24 mouse cellular contexts compared by ENCODE assay signal in genomic region chr1:192214666-192215065, GRCm38 (mm10). TPM values are rescaled to one million over a fixed set of nuclear protein-coding genes. Genes with fewer than 3 reads are reported as not detected.
A peak's percentile ranks its signal among the peaks of the same experiment; 100 is the strongest.
DNase-seq lines count a peak whose midpoint lies in the region; ATAC-seq lines count a peak whose summit lies in the region.
"Had no signal": no experiment of that assay in that cellular context is flagged by ENCODE, and none has a peak within 500 bp of the region (broad histone marks: within the 10 kb centered on the region; RNA-seq: fewer than 3 reads in every experiment).

No protein-coding gene starts in this region.

- no peak overlapping the region for H3K27ac ChIP-seq in heart, embryonic 12.5 days (ENCODE audit: poor library complexity, severe bottlenecking)
- H3K27ac ChIP-seq in limb, embryonic 11.5 days (replicated peaks; ENCODE audit: low read depth, low read length): no peak overlapping the region
- no peak overlapping the region for H3K27ac ChIP-seq in limb, embryonic 10.5 days

- peak; percentile 88 for ATAC-seq in frontal cortex, adult (ENCODE audit: low TSS enrichment)
- no peak for ATAC-seq in heart, embryonic 12.5 days (ENCODE audit: insufficient number of reproducible peaks, low FRiP score)
- no peak for ATAC-seq in limb, embryonic 11.5 days (ENCODE audit: insufficient number of reproducible peaks, low FRiP score, low TSS enrichment, low read depth)
- ATAC-seq: activated CD4-positive, CD25-positive, alpha-beta regulatory T cell, adult 4 months; CD4-positive, CD25-positive, alpha-beta regulatory T cell, adult 4 months; Patski had no signal

- DNase-seq in frontal cortex, postnatal 25 days (ENCODE audit: low spot score in 2 of 2): no peak
- DNase-seq in heart, adult 11 months: peak; percentile 70
- DNase-seq in limb, embryonic 11.5 days (ENCODE audit: low spot score): no peak
- no peak for DNase-seq in limb, embryonic 10.5 days (ENCODE audit: low spot score)
- DNase-seq in brain, adult 2 months (ENCODE audit: low read depth, low spot score): peak; percentile 61
- DNase-seq in adrenal gland, adult 2 months: no peak
- DNase-seq: adrenal gland, adult 8-10 months; adrenal gland, postnatal 10 days; adrenal gland, postnatal 14 days; adrenal gland, postnatal 25 days; adrenal gland, postnatal 36 days; B cell, adult 2 months; cerebellum, adult 11 months; cerebellum, adult 11-12 months; cerebellum, adult 18-20 months; cerebellum, adult 2 months had no signal

- WGBS in heart, embryonic 12.5 days: 77% methylated on average over 4 of the region's 4 CpGs
- WGBS in limb, embryonic 11.5 days: 86% methylated on average over 4 of the region's 4 CpGs
- 96% methylated on average over 4 of the region's 4 CpGs for WGBS in limb, embryonic 10.5 days

- H3K4me2 ChIP-seq in heart, embryonic 12.5 days: no peak overlapping the region
- 0 out of 2 replicates have a peak overlapping the region, but pooled peaks have one; percentile 4 for H3K4me2 ChIP-seq in limb, embryonic 11.5 days (ENCODE audit: low read depth, severe bottlenecking)

- no peak overlapping the region for H3K9ac ChIP-seq in heart, embryonic 12.5 days
- H3K9ac ChIP-seq in limb, embryonic 11.5 days (ENCODE audit: low read length): no peak overlapping the region

- no peaks in the 10 kb centered on the region for H3K27me3 ChIP-seq in heart, embryonic 12.5 days (replicated peaks)
- no peaks in the 10 kb centered on the region for H3K27me3 ChIP-seq in limb, embryonic 11.5 days (ENCODE audit: control insufficient read depth, insufficient read depth, low read length)
- H3K27me3 ChIP-seq in limb, embryonic 10.5 days (ENCODE audit: low read depth, poor library complexity, severe bottlenecking): no peaks in the 10 kb centered on the region
- H3K27me3 ChIP-seq: Patski had no signal

- H3K36me3 ChIP-seq in heart, embryonic 12.5 days: no peaks in the 10 kb centered on the region
- H3K36me3 ChIP-seq in limb, embryonic 11.5 days (ENCODE audit: control insufficient read depth, insufficient read depth, low read length): no peaks in the 10 kb centered on the region
- no peaks in the 10 kb centered on the region for H3K36me3 ChIP-seq in limb, embryonic 10.5 days
- H3K36me3 ChIP-seq: G1E had no signal

- no peak overlapping the region for H3K4me3 ChIP-seq in heart, embryonic 12.5 days
- H3K4me3 ChIP-seq in limb, embryonic 11.5 days (ENCODE audit: low read depth, low read length): no peak overlapping the region
- no peak overlapping the region for H3K4me3 ChIP-seq in limb, embryonic 10.5 days

- peaks cover 27% of the 10 kb centered on the region for H3K9me3 ChIP-seq in heart, embryonic 12.5 days (replicated peaks)
- H3K9me3 ChIP-seq in limb, embryonic 11.5 days (ENCODE audit: control insufficient read depth, low read length): no peaks in the 10 kb centered on the region
- H3K9me3 ChIP-seq in limb, embryonic 10.5 days (replicated peaks): no peaks in the 10 kb centered on the region
- H3K9me3 ChIP-seq: G1E had no signal

- H3K4me1 ChIP-seq in heart, embryonic 12.5 days (replicated peaks): no peaks in the 10 kb centered on the region
- no peaks in the 10 kb centered on the region for H3K4me1 ChIP-seq in limb, embryonic 11.5 days (ENCODE audit: control insufficient read depth, insufficient read depth, low read length)
- H3K4me1 ChIP-seq in limb, embryonic 10.5 days: no peaks in the 10 kb centered on the region

RNA-seq across cellular contexts. Expression of gene Kcnh1, which starts 24.1 kb away (rescaled TPM):
- 0.50 and 0.55 TPM in 2 replicates for polyA plus RNA-seq in heart, embryonic 12.5 days (2016; fragmentation: Nextera tagmentation; extraction: Ambion mirVana)
- 0.03 and 0.14 TPM in 2 replicates for polyA plus RNA-seq in limb, embryonic 11.5 days (2014; fragmentation: Nextera tagmentation; extraction: Ambion mirVana)
- 0.01 and 0.04 TPM in 2 replicates for polyA plus RNA-seq in limb, embryonic 10.5 days (2016; fragmentation: Nextera tagmentation; extraction: Ambion mirVana)
- total RNA-seq in adrenal gland, adult 2 months (2021): under 1 TPM; 0.12 to 0.24 TPM
- polyA plus RNA-seq in adrenal gland, adult 2 months (2012; rRNA removed): 0.07 and 0.09 TPM in 2 replicates
- total RNA-seq: CH12.LX, MEL had no signal
- polyA plus RNA-seq: CD4-positive, CD25-positive, alpha-beta regulatory T cell, adult 4 months; G1E had no signal

Comparison
In these comparisons a context has a peak if more than half of its experiments do, and no peak if none do; other contexts are left out.
1. DNase-seq: peak in heart, adult 11 months (single experiment) and brain, adult 2 months (single experiment); none in frontal cortex, postnatal 25 days (0 of 2), limb, embryonic 11.5 days (single experiment), limb, embryonic 10.5 days (single experiment) and adrenal gland, adult 2 months (single experiment).